Mouse (Mus musculus) MEL (cell line): Measurements from ENCODE around the gene Phospho1. TPM values are rescaled to one million over a fixed set of nuclear protein-coding genes. Genes with fewer than 3 reads are reported as not detected.

ENCODE experiments used
- DNase-seq: peaks from one replicate; pipeline ENCODE4 v3.0.0; 2011; ENCODE audit warnings: low read depth, low spot score
- H3K27ac ChIP-seq: 2 replicates; pipeline ENCODE4 v1.5.1; 2012; ENCODE audit warnings: low read depth, mild to moderate bottlenecking, control low read depth, low read length, moderate library complexity; ENCODE audit not compliant: control insufficient read depth
- H3K27me3 ChIP-seq, 2 experiments: fragments of 150-350 bp in 1 of 2; sonication (generic) in 1 of 2; 2 replicates each; pipeline ENCODE4 v1.6.1; 2012; ENCODE audit warnings: low read length in 2 of 2, mild to moderate bottlenecking in 2 of 2, improper control_type of control experiment in 1 of 2, moderate library complexity in 1 of 2; ENCODE audit not compliant: insufficient read depth in 2 of 2, control insufficient read depth in 1 of 2
- H3K36me3 ChIP-seq, 2 experiments: 2 replicates each; pipeline ENCODE4 v1.6.1; 2012 to 2014; ENCODE audit warnings: low read length in 2 of 2, improper control_type of control experiment in 1 of 2, inconsistent platforms in 1 of 2, mild to moderate bottlenecking in 1 of 2; ENCODE audit not compliant: insufficient read depth in 2 of 2, control insufficient read depth in 1 of 2
- H3K4me1 ChIP-seq, 2 experiments: fragments of 150-350 bp in 1 of 2; sonication (generic) in 1 of 2; 2 replicates each; pipeline ENCODE4 v1.6.1; 2012; ENCODE audit warnings: low read length in 2 of 2, improper control_type of control experiment in 1 of 2, mild to moderate bottlenecking in 1 of 2; ENCODE audit not compliant: insufficient read depth in 2 of 2, control insufficient read depth in 1 of 2
- H3K4me3 ChIP-seq, 2 experiments: fragments of 150-350 bp in 1 of 2; sonication (generic) in 1 of 2; 2 replicates each; pipeline ENCODE4 v1.5.1; 2012; ENCODE audit warnings: low read depth in 2 of 2, low read length in 2 of 2, mild to moderate bottlenecking in 2 of 2, moderate library complexity in 2 of 2, control low read depth in 1 of 2, improper control_type of control experiment in 1 of 2; ENCODE audit not compliant: control insufficient read depth in 1 of 2, insufficient read depth in 1 of 2
- H3K79me2 ChIP-seq: 2 replicates; pipeline ENCODE4 v1.6.1; 2012; ENCODE audit warnings: mild to moderate bottlenecking, low read length, moderate library complexity; ENCODE audit not compliant: control insufficient read depth, poor library complexity, insufficient read depth
- H3K9ac ChIP-seq: 2 replicates; pipeline ENCODE4 v1.6.1; 2012; ENCODE audit warnings: low read depth, mild to moderate bottlenecking, control low read depth, low read length, moderate library complexity; ENCODE audit not compliant: control insufficient read depth, poor library complexity, severe bottlenecking
- H3K9me3 ChIP-seq: fragments of 150-350 bp; sonication (generic); replicated peaks from 2 replicates; pipeline ENCODE4 v1.6.1; 2012; ENCODE audit warnings: mild to moderate bottlenecking, low read length, improper control_type of control experiment, moderate library complexity; ENCODE audit not compliant: insufficient read depth
- CHD1 ChIP-seq: IDR thresholded peaks from 2 replicates; pipeline ENCODE4 v1.6.1; 2012; ENCODE audit warnings: low read depth, mild to moderate bottlenecking, inconsistent platforms, low read length, improper control_type of control experiment
- HCFC1 ChIP-seq: IDR thresholded peaks from 2 replicates; pipeline ENCODE4 v1.6.1; 2012; ENCODE audit warnings: low read depth, mild to moderate bottlenecking, inconsistent platforms, low read length, improper control_type of control experiment, moderate library complexity
- MXI1 ChIP-seq: IDR thresholded peaks from 2 replicates; pipeline ENCODE4 v1.6.1; 2011; ENCODE audit warnings: mild to moderate bottlenecking, low read depth, low read length, improper control_type of control experiment
- MYB ChIP-seq: IDR thresholded peaks from 2 replicates; pipeline ENCODE4 v1.6.1; 2011; ENCODE audit warnings: mild to moderate bottlenecking, low read depth, low read length, improper control_type of control experiment
- NRF1 ChIP-seq: IDR thresholded peaks from 2 replicates; pipeline ENCODE4 v1.6.1; 2014; ENCODE audit warnings: low read depth, mild to moderate bottlenecking, inconsistent platforms, low read length, improper control_type of control experiment, moderate library complexity; ENCODE audit not compliant: poor library complexity, insufficient read depth, severe bottlenecking
- POLR2AphosphoS2 ChIP-seq: IDR thresholded peaks from 2 replicates; pipeline ENCODE4 v1.6.1; 2011; ENCODE audit warnings: low read length, improper control_type of control experiment
- POLR2AphosphoS5 ChIP-seq: IDR thresholded peaks from 2 replicates; pipeline ENCODE4 v1.6.1; 2012; ENCODE audit warnings: low read depth, borderline replicate concordance, mild to moderate bottlenecking, inconsistent platforms, low read length, moderate library complexity, mixed read lengths
- RCOR1 ChIP-seq: IDR thresholded peaks from 2 replicates; pipeline ENCODE4 v1.6.1; 2012; ENCODE audit warnings: low read depth, mild to moderate bottlenecking, inconsistent platforms, low read length, improper control_type of control experiment
- SIN3A ChIP-seq: IDR thresholded peaks from 2 replicates; pipeline ENCODE4 v1.6.1; 2012; ENCODE audit warnings: low read length, improper control_type of control experiment, inconsistent platforms
- USF1 ChIP-seq: IDR thresholded peaks from 2 replicates; pipeline ENCODE4 v1.6.1; 2014; ENCODE audit warnings: low read depth, mild to moderate bottlenecking, inconsistent platforms, low read length, improper control_type of control experiment, moderate library complexity
- USF2 ChIP-seq, 2 experiments: IDR thresholded peaks; 2 replicates each; pipeline ENCODE4 v1.6.1; 2011 to 2012; ENCODE audit warnings: improper control_type of control experiment in 2 of 2, low read length in 2 of 2, borderline replicate concordance in 1 of 2, inconsistent platforms in 1 of 2, low read depth in 1 of 2, mild to moderate bottlenecking in 1 of 2; ENCODE audit not compliant: insufficient read depth in 1 of 2
- ZKSCAN1 ChIP-seq: IDR thresholded peaks from 2 replicates; pipeline ENCODE4 v1.6.1; 2012; ENCODE audit warnings: low read depth, mild to moderate bottlenecking, inconsistent platforms, low read length, improper control_type of control experiment, moderate library complexity
- ZMIZ1 ChIP-seq: IDR thresholded peaks from 2 replicates; pipeline ENCODE4 v1.6.1; 2012; ENCODE audit warnings: low read depth, mild to moderate bottlenecking, inconsistent platforms, low read length, improper control_type of control experiment, moderate library complexity
- ZNF384 ChIP-seq: IDR thresholded peaks from 2 replicates; pipeline ENCODE4 v1.6.1; 2012; ENCODE audit warnings: low read depth, mild to moderate bottlenecking, inconsistent platforms, low read length, improper control_type of control experiment
- polyA plus RNA-seq, 2 experiments: library from polyadenylated mRNA; stranded (reverse) in 1 of 2; unstranded in 1 of 2; fragments of >175 nt in 1 of 2; fragments of >200 nt in 1 of 2; gene quantifications; 2 replicates each; pipeline versions ENCODE4 v1.2.1 to v1.2.4; 2012; ENCODE audit warnings: low replicate concordance in 2 of 2, low read depth in 1 of 2; ENCODE audit not compliant: insufficient read length in 2 of 2, insufficient read depth in 1 of 2, missing spikeins in 1 of 2
- total RNA-seq: library from RNA; depleted of rRNA; stranded (reverse); fragments of 300-350 nt; gene quantifications from 2 replicates; pipeline ENCODE4 v1.2.3, GENCODE M21; 2012

Gene Phospho1
- total and polyA plus RNA-seq, 3 experiments, result 15.4 to 76.0 TPM; not detected in 1

- no peak for TF ChIP-seq NRF1
- TF ChIP-seq HCFC1, result no peak; the same call in 1 of the 2 replicates
- peak; percentile 47 for TF ChIP-seq RCOR1
- TF ChIP-seq, all 39 proteins: peak for 14
These were observed 35.8 kb downstream of the Phospho1 start (continued) for GRCm38 (mm10) chr11:95860071-95860490.

GRCm38 (mm10) chr11:95861397-95861796, 37.1 kb downstream of the Phospho1 start:
- DNase-seq, result no peak
- no peak overlapping the region for H3K4me3 ChIP-seq
- peaks cover 8% of the 10 kb centered on the region for H3K79me2 ChIP-seq
- H3K27me3 ChIP-seq, result no peaks in the 10 kb centered on the region
- H3K9ac ChIP-seq, result no peak overlapping the region
- peak overlapping the region; percentile 17; the same call in 1 of the 2 replicates for H3K27ac ChIP-seq
- H3K36me3 ChIP-seq, result peaks cover 2 to 30% of the 10 kb centered on the region in 2 experiments
- TF ChIP-seq MYB (0 out of 2 replicates have a peak, but pooled peaks have one; percentile 31), USF2 (IDR thresholded peaks at IDR 0.05; ENCODE audit: borderline replicate concordance in 1 of 2, insufficient read depth in 1 of 2, low read depth in 1 of 2, low read length in 2 of 2) (no peak), ZMIZ1 (no peak), ZNF384 (no peak), ZKSCAN1 (no peak)
- peaks cover 8 to 19% of the 10 kb centered on the region in 2 experiments for H3K4me1 ChIP-seq
- no peaks in the 10 kb centered on the region for H3K9me3 ChIP-seq

DNA sequence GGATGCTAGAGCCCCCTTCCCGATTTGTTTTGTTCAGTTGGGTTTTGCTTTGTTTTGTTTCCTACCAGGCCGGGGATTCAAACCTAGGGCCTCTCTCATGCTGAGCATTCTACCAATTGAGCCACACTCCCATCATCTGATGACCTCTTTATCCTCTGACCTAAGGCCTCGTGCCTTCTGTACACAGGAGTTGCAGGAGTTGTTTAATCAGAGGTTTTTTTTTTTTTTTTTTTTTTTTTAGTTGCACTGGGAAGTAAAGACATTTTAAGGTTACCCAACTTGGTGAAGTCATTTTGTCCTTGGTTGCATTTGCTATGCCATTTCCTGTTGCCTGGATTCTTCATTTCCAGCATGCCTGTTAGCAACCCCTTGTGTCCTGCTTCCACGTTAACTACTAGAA, 45.1 kb downstream of the Phospho1 start:
- peaks cover 0 to 3% of the 10 kb centered on the region in 2 experiments; a peak in 3 of 4 replicates for H3K4me1 ChIP-seq
- no peaks in the 10 kb centered on the region for H3K79me2 ChIP-seq
- no peak overlapping the region for H3K9ac ChIP-seq
- no peak overlapping the region for H3K27ac ChIP-seq
- 0 out of 4 replicates have a peak, but pooled peaks cover 0 to 3% of the 10 kb centered on the region in 2 experiments for H3K36me3 ChIP-seq
- H3K27me3 ChIP-seq, result no peaks in the 10 kb centered on the region
- no peak overlapping the region for H3K4me3 ChIP-seq
- TF ChIP-seq ZNF384 (peak; percentile 67), ZMIZ1 (no peak), POLR2AphosphoS5 (no peak), POLR2AphosphoS2 (peak; percentile 32; the same call in 1 of the 2 replicates), SIN3A (no peak), USF2 (IDR thresholded peaks at IDR 0.05; ENCODE audit: borderline replicate concordance in 1 of 2, insufficient read depth in 1 of 2, low read depth in 1 of 2, low read length in 2 of 2) (no peak), USF1 (no peak), CHD1 (no peak), MXI1 (no peak)
- H3K9me3 ChIP-seq, result no peaks in the 10 kb centered on the region
- no peak for DNase-seq
